8 mouse cellular contexts compared by ENCODE assay signal in genomic region chr16:65629186-65629585, GRCm38 (mm10).
DNase-seq lines count a peak whose midpoint lies in the region; ATAC-seq and TF ChIP-seq lines count a peak whose summit lies in the region.

No protein-coding gene starts in this region.

- no peak overlapping the region for H3K4me2 ChIP-seq in embryonic facial prominence, embryonic 11.5 days (ENCODE audit: low read depth, low read length)
- peak overlapping the region; percentile 13; the same call in 1 of the 2 replicates for H3K4me2 ChIP-seq in heart, embryonic 13.5 days
- no peak overlapping the region for H3K4me2 ChIP-seq in lung, embryonic 14.5 days

- H3K9ac ChIP-seq in embryonic facial prominence, embryonic 11.5 days (replicated peaks; ENCODE audit: low read length): no peak overlapping the region
- no peak overlapping the region for H3K9ac ChIP-seq in heart, embryonic 13.5 days
- H3K9ac ChIP-seq in lung, embryonic 14.5 days: no peak overlapping the region

- DNase-seq in heart, adult 11 months: peak; percentile 87
- no peak for DNase-seq in heart, embryonic 10.5 days (ENCODE audit: low spot score)
- DNase-seq in adrenal gland, postnatal 14 days: peak; percentile 56
- peak; percentile 83 for DNase-seq in embryonic facial prominence, embryonic 11.5 days (ENCODE audit: low spot score)
- peak; percentile 32 to 83 for DNase-seq in layer of hippocampus, adult 18-20 months (ENCODE audit: low spot score in 2 of 2)
- peak; percentile 91 for DNase-seq in lung, embryonic 14.5 days
- peak; percentile 30 for DNase-seq in retina, adult 2 months (ENCODE audit: low read depth, low spot score)

- H3K36me3 ChIP-seq in heart, embryonic 10.5 days: no peaks in the 10 kb centered on the region
- no peaks in the 10 kb centered on the region for H3K36me3 ChIP-seq in embryonic facial prominence, embryonic 11.5 days (replicated peaks; ENCODE audit: control insufficient read depth, insufficient read depth, low read depth, low read length)
- H3K36me3 ChIP-seq in heart, embryonic 13.5 days: no peaks in the 10 kb centered on the region
- H3K36me3 ChIP-seq in lung, embryonic 14.5 days (ENCODE audit: insufficient read depth): no peaks in the 10 kb centered on the region

- no peak overlapping the region for H3K27ac ChIP-seq in heart, embryonic 10.5 days
- no peak overlapping the region for H3K27ac ChIP-seq in embryonic facial prominence, embryonic 11.5 days (replicated peaks; ENCODE audit: low read depth, low read length)
- no peak overlapping the region for H3K27ac ChIP-seq in heart, embryonic 13.5 days (replicated peaks)
- H3K27ac ChIP-seq in lung, embryonic 14.5 days (ENCODE audit: low read depth): no peak overlapping the region

- no peaks in the 10 kb centered on the region for H3K4me1 ChIP-seq in heart, embryonic 10.5 days
- H3K4me1 ChIP-seq in embryonic facial prominence, embryonic 11.5 days (ENCODE audit: control insufficient read depth, insufficient read depth, low read length): no peaks in the 10 kb centered on the region
- H3K4me1 ChIP-seq in heart, embryonic 13.5 days: no peaks in the 10 kb centered on the region
- H3K4me1 ChIP-seq in lung, embryonic 14.5 days (ENCODE audit: insufficient read depth): no peaks in the 10 kb centered on the region

- no peak overlapping the region for H3K4me3 ChIP-seq in heart, embryonic 10.5 days
- H3K4me3 ChIP-seq in embryonic facial prominence, embryonic 11.5 days (ENCODE audit: low read depth, low read length): no peak overlapping the region
- peak overlapping the region; percentile 26 for H3K4me3 ChIP-seq in heart, embryonic 13.5 days
- no peak overlapping the region for H3K4me3 ChIP-seq in lung, embryonic 14.5 days (ENCODE audit: low read depth, low read length)

- 15% methylated on average over 10 of the region's 10 CpGs for WGBS in heart, embryonic 10.5 days
- 14% methylated on average over 10 of the region's 10 CpGs for WGBS in embryonic facial prominence, embryonic 11.5 days
- WGBS in heart, embryonic 13.5 days: 11% methylated on average over 10 of the region's 10 CpGs
- 8% methylated on average over 10 of the region's 10 CpGs for WGBS in lung, embryonic 14.5 days

- no peaks in the 10 kb centered on the region for H3K9me3 ChIP-seq in heart, embryonic 10.5 days
- H3K9me3 ChIP-seq in embryonic facial prominence, embryonic 11.5 days (replicated peaks; ENCODE audit: control insufficient read depth, low read length): no peaks in the 10 kb centered on the region
- H3K9me3 ChIP-seq in heart, embryonic 13.5 days: no peaks in the 10 kb centered on the region
- no peaks in the 10 kb centered on the region for H3K9me3 ChIP-seq in lung, embryonic 14.5 days (ENCODE audit: low read depth, low read length)

- peak; percentile 65 for TF ChIP-seq CTCF in lung, embryonic 14.5 days (IDR thresholded peaks at IDR 0.05; ENCODE audit: low read depth)

- ATAC-seq in embryonic facial prominence, embryonic 11.5 days (replicated peaks; ENCODE audit: insufficient number of reproducible peaks, low FRiP score, low TSS enrichment, low read depth): no peak
- ATAC-seq in heart, embryonic 13.5 days (ENCODE audit: extremely low read depth, insufficient number of reproducible peaks, low FRiP score, low TSS enrichment): no peak
- peak; percentile 31; the same call in 1 of the 2 replicates for ATAC-seq in lung, embryonic 14.5 days (ENCODE audit: insufficient read depth)

- H3K27me3 ChIP-seq in heart, embryonic 10.5 days (ENCODE audit: insufficient read depth, poor library complexity, severe bottlenecking): no peaks in the 10 kb centered on the region
- H3K27me3 ChIP-seq in embryonic facial prominence, embryonic 11.5 days (ENCODE audit: control insufficient read depth, insufficient read depth, low read length): no peaks in the 10 kb centered on the region
- H3K27me3 ChIP-seq in heart, embryonic 13.5 days (replicated peaks): no peaks in the 10 kb centered on the region
- H3K27me3 ChIP-seq in lung, embryonic 14.5 days (ENCODE audit: insufficient read depth, low read length): no peaks in the 10 kb centered on the region
